Mouse (Mus musculus): ENCODE data around the gene Rapgef4. TPM values are rescaled to one million over a fixed set of nuclear protein-coding genes. Genes with fewer than 3 reads are reported as not detected.
"Not testable (repeated sequence)": the region's sequence is repeated elsewhere in the genome, so short reads cannot be mapped to it uniquely, and the experiment has no call there.

The Rapgef4 gene
- polyA plus RNA-seq, 1 experiment from 2014 or later: 4.3 TPM

DNA sequence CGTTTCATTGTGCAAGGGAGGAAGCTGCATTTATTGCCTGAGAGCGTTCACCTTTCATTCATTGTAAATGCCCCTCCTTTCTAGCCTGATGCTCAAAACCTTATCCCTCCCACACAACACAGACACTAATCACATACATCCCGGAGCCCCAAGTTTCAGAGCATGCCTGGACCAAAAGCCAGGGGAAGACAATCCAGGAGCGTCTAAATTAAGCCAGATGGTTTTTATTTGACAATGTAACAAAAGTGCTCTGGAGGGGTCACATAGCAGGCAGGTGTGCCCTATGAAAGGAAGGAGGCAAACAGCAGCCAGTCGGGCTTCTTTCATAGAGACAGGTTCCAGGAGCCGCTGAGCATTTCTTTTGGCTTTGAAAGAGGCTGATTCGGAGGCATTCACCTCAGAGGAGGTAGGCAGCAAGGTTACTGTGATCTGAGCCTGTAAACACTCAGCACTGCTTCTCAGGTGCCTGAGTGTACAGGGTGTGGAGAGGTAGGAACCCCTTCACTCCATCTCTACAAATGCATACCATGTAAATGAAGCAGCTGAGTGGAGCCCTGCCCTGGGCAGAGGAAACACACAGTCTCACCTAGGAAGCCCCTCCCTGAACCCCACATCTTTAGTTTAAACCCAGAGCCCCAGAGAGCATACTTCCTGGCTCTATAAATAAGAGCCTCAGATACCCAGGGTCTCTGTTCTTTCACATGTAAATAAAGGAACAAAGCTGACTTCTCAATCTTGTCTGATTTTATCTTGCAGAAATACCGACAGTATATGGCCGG is 155.6 kb downstream of the Rapgef4 start:
- Histone ChIP-seq H3K27me3 (replicated peaks) (no peaks in the 10 kb centered on the region), H3K4me3 (replicated peaks) (no peak overlapping the region), H3K27ac (no peak overlapping the region), H3K9ac (no peak overlapping the region), H3K4me2 (no peak overlapping the region), H3K9me3 (no peaks in the 10 kb centered on the region), H3K4me1 (0 out of 2 replicates have a peak, but pooled peaks cover 5% of the 10 kb centered on the region), H3K36me3 (no peaks in the 10 kb centered on the region)
- no peak for ATAC-seq (ENCODE audit: insufficient read depth, low FRiP score, low read depth)
- WGBS: 46% methylated on average over 9 of the region's 9 CpGs

DNA sequence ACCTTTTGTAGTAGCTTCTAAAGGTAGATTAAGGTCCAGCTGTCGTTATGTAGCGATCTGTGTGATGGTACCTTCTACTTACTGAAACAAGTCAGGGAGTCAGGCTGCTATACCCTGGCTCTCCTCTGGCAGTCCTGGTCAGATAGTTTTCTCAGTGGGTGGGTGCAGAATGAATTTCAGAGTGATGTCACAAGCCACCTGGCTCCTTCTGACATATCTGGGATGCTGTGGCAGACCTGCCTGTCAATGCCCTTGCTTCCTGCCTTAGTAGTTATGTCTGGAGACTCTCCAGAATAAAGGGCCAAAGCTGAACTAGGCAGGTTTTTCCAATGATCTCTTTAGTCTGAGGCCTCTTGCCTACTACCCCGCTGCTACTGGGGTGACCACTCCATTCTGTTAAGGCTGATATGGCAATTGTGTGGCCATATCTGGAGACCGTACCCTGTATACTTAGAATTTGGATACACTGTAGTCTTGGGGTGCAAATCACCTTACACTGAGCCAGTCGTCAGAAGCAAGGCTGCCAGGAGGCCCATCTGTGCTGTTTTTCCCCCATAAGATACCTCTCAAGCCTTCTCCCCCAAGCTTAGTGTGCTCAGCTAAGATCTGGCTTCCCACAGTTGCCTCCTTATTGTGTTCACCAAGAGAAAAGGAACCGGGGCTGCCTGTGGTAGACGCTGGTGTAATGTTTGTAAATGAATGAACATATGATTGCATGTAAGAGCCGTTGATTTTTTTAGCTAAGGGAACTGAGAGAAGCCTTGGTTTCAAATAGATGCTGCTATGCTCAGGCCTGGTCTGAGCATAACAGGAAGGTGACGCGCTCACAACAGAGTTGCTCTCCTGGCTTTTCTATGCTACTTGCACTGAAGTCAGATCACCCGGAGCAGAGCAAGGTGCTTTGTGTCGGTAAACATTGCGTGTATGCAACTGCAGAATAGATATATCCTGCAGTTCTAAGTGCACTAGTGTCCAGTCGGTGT is 159.1 kb downstream of the Rapgef4 start:
- Histone ChIP-seq H3K36me3 (no peaks in the 10 kb centered on the region), H3K9me3 (no peaks in the 10 kb centered on the region), H3K27me3 (replicated peaks) (no peaks in the 10 kb centered on the region), H3K4me1 (peaks cover 5% of the 10 kb centered on the region; the same call in 1 of the 2 replicates), H3K4me2 (no peak overlapping the region), H3K4me3 (replicated peaks) (no peak overlapping the region), H3K27ac (no peak overlapping the region), H3K9ac (no peak overlapping the region)
- ATAC-seq (ENCODE audit: insufficient read depth, low FRiP score, low read depth): no peak
- 72% methylated on average over 14 of the region's 14 CpGs for WGBS

DNA sequence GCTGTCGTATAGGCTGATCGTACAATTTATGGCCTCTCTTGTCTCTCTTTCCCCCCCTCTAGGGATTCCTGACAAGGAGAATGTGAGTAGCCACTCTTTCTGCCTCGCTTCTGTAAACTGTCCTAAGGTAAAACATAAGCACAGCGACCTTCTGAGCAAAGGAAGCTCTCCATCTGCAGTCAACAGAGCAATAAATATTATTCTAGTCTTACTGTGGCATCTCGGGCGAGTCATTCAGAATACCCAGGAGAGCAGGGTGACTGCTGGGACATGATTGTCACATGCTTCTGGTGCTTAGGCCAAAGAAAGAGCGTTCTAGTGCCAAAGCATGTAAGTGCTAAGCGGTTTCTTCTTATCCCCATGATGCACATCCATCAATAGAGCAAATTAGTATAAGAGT is 160.1 kb downstream of the Rapgef4 start:
- ATAC-seq (ENCODE audit: insufficient read depth, low FRiP score, low read depth): no peak
- 51% methylated on average over 8 of the region's 8 CpGs for WGBS
- no peaks in the 10 kb centered on the region for H3K27me3 ChIP-seq (replicated peaks)
- H3K4me3 ChIP-seq (replicated peaks): no peak overlapping the region
- peaks cover 9% of the 10 kb centered on the region; the same call in 1 of the 2 replicates for H3K4me1 ChIP-seq
- H3K27ac ChIP-seq: no peak overlapping the region
- H3K9me3 ChIP-seq: no peaks in the 10 kb centered on the region
- no peaks in the 10 kb centered on the region for H3K36me3 ChIP-seq
- H3K4me2 ChIP-seq: no peak overlapping the region
- no peak overlapping the region for H3K9ac ChIP-seq

DNA sequence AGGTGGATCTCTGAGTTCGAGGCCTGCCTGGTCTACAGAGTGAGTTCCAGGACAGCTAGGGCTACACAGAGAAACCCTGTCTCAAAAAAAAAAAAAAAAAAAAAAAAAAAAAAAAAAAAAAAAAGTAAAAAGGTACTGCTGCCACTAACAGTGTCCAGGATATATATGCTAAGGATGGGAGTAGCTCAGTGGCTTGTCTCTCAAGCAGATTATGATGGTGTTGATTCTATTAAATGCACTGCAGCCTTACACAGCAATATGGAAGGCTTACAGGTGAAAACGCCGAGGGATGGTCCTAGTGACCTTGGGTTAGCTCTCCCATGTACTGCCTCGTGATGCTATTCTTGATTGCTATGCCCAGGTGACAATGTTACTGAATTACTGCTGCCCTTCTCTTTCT is 160.7 kb downstream of the Rapgef4 start:
- ATAC-seq (ENCODE audit: insufficient read depth, low FRiP score, low read depth); H3K27me3 ChIP-seq (replicated peaks); H3K36me3 ChIP-seq; H3K4me1 ChIP-seq; H3K4me2 ChIP-seq; H3K27ac ChIP-seq; H3K4me3 ChIP-seq (replicated peaks); H3K9me3 ChIP-seq; H3K9ac ChIP-seq: not testable (repeated sequence)
- WGBS: 89% methylated on average over 4 of the region's 4 CpGs

DNA sequence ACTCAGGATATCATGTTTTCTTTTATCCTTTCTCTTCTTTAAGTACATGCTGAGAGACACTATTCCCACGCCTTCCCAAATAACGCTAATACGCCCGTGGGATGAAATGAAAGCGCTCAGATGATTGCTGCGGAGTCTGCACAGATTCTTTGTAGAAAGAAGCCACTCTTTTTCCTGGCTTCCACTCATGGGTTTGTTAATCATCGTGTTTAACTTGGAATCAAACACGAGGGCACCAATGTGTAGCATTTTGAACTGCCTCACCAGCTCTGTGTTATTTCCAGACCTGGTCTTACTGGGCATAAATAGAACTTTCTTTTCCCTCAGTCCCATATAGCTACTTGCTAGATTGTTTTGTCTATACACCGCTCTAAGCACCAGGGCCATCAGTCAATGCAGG is 162.4 kb downstream of the Rapgef4 start:
- WGBS: 77% methylated on average over 9 of the region's 9 CpGs
- no peak overlapping the region for H3K4me3 ChIP-seq (replicated peaks)
- H3K27ac ChIP-seq: no peak overlapping the region
- no peaks in the 10 kb centered on the region for H3K9me3 ChIP-seq
- H3K36me3 ChIP-seq: no peaks in the 10 kb centered on the region
- peaks cover 5% of the 10 kb centered on the region; the same call in 1 of the 2 replicates for H3K4me1 ChIP-seq
- H3K9ac ChIP-seq: no peak overlapping the region
- no peak for ATAC-seq (ENCODE audit: insufficient read depth, low FRiP score, low read depth)
- H3K4me2 ChIP-seq: no peak overlapping the region
- no peaks in the 10 kb centered on the region for H3K27me3 ChIP-seq (replicated peaks)

- H3K4me2 ChIP-seq: no peak overlapping the region
- no peaks in the 10 kb centered on the region for H3K9me3 ChIP-seq
- H3K36me3 ChIP-seq: no peaks in the 10 kb centered on the region
- no peak overlapping the region for H3K27ac ChIP-seq
- no peak overlapping the region for H3K9ac ChIP-seq
- H3K4me1 ChIP-seq: peaks cover 9% of the 10 kb centered on the region; the same call in 1 of the 2 replicates
- no peaks in the 10 kb centered on the region for H3K27me3 ChIP-seq (replicated peaks)
- no peak for ATAC-seq (ENCODE audit: insufficient read depth, low FRiP score, low read depth)
- 38% methylated on average over 7 of the region's 7 CpGs for WGBS
- no peak overlapping the region for H3K4me3 ChIP-seq (replicated peaks)
These were observed 163.6 kb downstream of the Rapgef4 start for GRCm38 (mm10) chr2:72144576-72145200.

GRCm38 (mm10) chr2:72145281-72145875 is 164.3 kb downstream of the Rapgef4 start:
- Histone ChIP-seq H3K4me3 (replicated peaks) (no peak overlapping the region), H3K36me3 (no peaks in the 10 kb centered on the region), H3K9me3 (no peaks in the 10 kb centered on the region), H3K4me2 (no peak overlapping the region), H3K27me3 (replicated peaks) (no peaks in the 10 kb centered on the region), H3K9ac (no peak overlapping the region), H3K27ac (no peak overlapping the region), H3K4me1 (peaks cover 9% of the 10 kb centered on the region; the same call in 1 of the 2 replicates)
- 78% methylated on average over 11 of the region's 11 CpGs for WGBS
- ATAC-seq (ENCODE audit: insufficient read depth, low FRiP score, low read depth): peak; percentile 47; the same call in 1 of the 2 replicates

GRCm38 (mm10) chr2:72146061-72146460 is 165.0 kb downstream of the Rapgef4 start:
- no peak for ATAC-seq (ENCODE audit: insufficient read depth, low FRiP score, low read depth)
- Histone ChIP-seq H3K27ac (no peak overlapping the region), H3K9ac (no peak overlapping the region), H3K9me3 (no peaks in the 10 kb centered on the region), H3K36me3 (no peaks in the 10 kb centered on the region), H3K4me3 (replicated peaks) (no peak overlapping the region), H3K4me2 (no peak overlapping the region), H3K4me1 (peaks cover 9% of the 10 kb centered on the region; the same call in 1 of the 2 replicates), H3K27me3 (replicated peaks) (no peaks in the 10 kb centered on the region)
- WGBS: 39% methylated on average over 10 of the region's 10 CpGs

DNA sequence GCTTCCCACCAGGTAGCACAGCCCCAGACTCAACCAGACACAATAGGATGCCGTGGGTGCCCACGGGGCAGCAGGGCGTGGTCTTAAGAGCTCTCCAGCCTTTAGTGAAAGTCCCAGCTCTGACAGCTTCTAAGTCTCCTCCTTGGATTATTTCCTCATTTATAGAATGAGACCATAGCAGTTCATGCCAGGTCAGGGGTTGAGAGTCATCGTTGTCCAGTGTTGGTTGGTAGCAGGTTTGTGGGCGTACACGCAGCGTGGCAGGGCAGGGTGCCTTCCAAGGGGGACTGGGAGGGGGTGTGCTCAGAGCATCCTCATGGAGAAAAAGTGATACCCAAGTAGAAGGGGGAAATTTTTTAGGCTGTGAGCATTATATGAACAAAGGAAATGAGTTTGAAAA is 166.2 kb downstream of the Rapgef4 start:
- ATAC-seq (ENCODE audit: insufficient read depth, low FRiP score, low read depth): no peak
- no peaks in the 10 kb centered on the region for H3K36me3 ChIP-seq
- WGBS: 83% methylated on average over 7 of the region's 7 CpGs
- H3K4me1 ChIP-seq: peaks cover 9% of the 10 kb centered on the region; the same call in 1 of the 2 replicates
- H3K9me3 ChIP-seq: no peaks in the 10 kb centered on the region
- H3K4me2 ChIP-seq: no peak overlapping the region
- no peaks in the 10 kb centered on the region for H3K27me3 ChIP-seq (replicated peaks)
- no peak overlapping the region for H3K9ac ChIP-seq
- no peak overlapping the region for H3K4me3 ChIP-seq (replicated peaks)
- no peak overlapping the region for H3K27ac ChIP-seq

- no peak overlapping the region for H3K4me2 ChIP-seq
- H3K9ac ChIP-seq: no peak overlapping the region
- H3K4me1 ChIP-seq: peaks cover 9% of the 10 kb centered on the region; the same call in 1 of the 2 replicates
- 58% methylated on average over 6 of the region's 6 CpGs for WGBS
- no peaks in the 10 kb centered on the region for H3K36me3 ChIP-seq
- no peaks in the 10 kb centered on the region for H3K27me3 ChIP-seq (replicated peaks)
- no peak for ATAC-seq (ENCODE audit: insufficient read depth, low FRiP score, low read depth)
- no peak overlapping the region for H3K4me3 ChIP-seq (replicated peaks)
- H3K27ac ChIP-seq: no peak overlapping the region
- no peaks in the 10 kb centered on the region for H3K9me3 ChIP-seq
These were observed 166.7 kb downstream of the Rapgef4 start for GRCm38 (mm10) chr2:72147695-72148094.

GRCm38 (mm10) chr2:72148647-72149046 is 167.6 kb downstream of the Rapgef4 start:
- Histone ChIP-seq H3K9me3 (no peaks in the 10 kb centered on the region), H3K4me2 (no peak overlapping the region), H3K4me1 (peaks cover 9% of the 10 kb centered on the region; the same call in 1 of the 2 replicates), H3K36me3 (no peaks in the 10 kb centered on the region), H3K4me3 (replicated peaks) (no peak overlapping the region), H3K27me3 (replicated peaks) (no peaks in the 10 kb centered on the region), H3K9ac (no peak overlapping the region), H3K27ac (no peak overlapping the region)
- 41% methylated on average over 4 of the region's 4 CpGs for WGBS
- no peak for ATAC-seq (ENCODE audit: insufficient read depth, low FRiP score, low read depth)
